Mouse (Mus musculus) bone marrow, adult 2 months (tissue): ENCODE data around the gene Cfdp1.

Experiments used
- CTCF ChIP-seq: fragments of 200-500 bp; IDR thresholded peaks from 2 replicates; pipeline ENCODE4 v1.5.1; 2011; ENCODE audit warnings: low read length, control low read depth; ENCODE audit not compliant: control insufficient read depth, insufficient read depth
- POLR2A ChIP-seq: fragments of 200-500 bp; IDR thresholded peaks from 2 replicates; pipeline ENCODE4 v1.6.1; 2011; ENCODE audit warnings: low read depth, mild to moderate bottlenecking, control low read depth, low read length, borderline replicate concordance; ENCODE audit not compliant: control insufficient read depth

DNA sequence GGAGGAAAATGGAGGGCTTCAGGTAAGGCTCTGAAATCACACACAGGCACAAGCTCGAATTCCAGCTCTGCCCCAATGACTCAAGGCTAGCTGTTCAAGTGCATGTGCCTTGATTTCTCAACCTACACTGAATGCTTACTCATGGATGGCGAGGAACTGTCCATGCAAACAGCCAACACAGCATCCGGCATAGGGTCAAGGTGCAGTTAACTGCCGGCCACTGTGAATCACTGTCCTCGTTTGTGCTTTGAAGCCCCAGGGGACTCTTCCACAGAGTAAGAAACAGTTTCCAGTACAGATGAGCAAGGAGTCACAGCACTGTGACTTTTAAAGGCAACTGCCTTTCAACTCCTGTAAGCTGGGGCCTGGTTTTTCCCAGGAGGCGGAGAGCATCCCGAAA, 74.4 kb downstream of the Cfdp1 start:
- TF ChIP-seq POLR2A (no peak), CTCF (no peak)
